Mouse (Mus musculus): ENCODE results near the gene Cgref1.

- TF ChIP-seq TAL1 (conservative IDR thresholded peaks at IDR 0.05; ENCODE audit: low read depth, low read length), result no peak
- TF ChIP-seq CTCF (IDR thresholded peaks at IDR 0.05; ENCODE audit: low read depth, low read length), result no peak
- TF ChIP-seq GATA1 (IDR thresholded peaks at IDR 0.05; ENCODE audit: borderline replicate concordance, low read length), result no peak
- no peak for TF ChIP-seq POLR2AphosphoS5 (IDR thresholded peaks at IDR 0.05; ENCODE audit: insufficient replicate concordance, low read depth, low read length)
- no peak for TF ChIP-seq GATA2 (IDR thresholded peaks at IDR 0.05; ENCODE audit: borderline replicate concordance, low read depth, low read length)
Observed at GRCm38 (mm10) chr5:30966189-30966588, 20.8 kb upstream of the Cgref1 start.

All from G1E (cell line).